12 mouse cellular contexts compared by ENCODE assay signal in the genomic region with DNA sequence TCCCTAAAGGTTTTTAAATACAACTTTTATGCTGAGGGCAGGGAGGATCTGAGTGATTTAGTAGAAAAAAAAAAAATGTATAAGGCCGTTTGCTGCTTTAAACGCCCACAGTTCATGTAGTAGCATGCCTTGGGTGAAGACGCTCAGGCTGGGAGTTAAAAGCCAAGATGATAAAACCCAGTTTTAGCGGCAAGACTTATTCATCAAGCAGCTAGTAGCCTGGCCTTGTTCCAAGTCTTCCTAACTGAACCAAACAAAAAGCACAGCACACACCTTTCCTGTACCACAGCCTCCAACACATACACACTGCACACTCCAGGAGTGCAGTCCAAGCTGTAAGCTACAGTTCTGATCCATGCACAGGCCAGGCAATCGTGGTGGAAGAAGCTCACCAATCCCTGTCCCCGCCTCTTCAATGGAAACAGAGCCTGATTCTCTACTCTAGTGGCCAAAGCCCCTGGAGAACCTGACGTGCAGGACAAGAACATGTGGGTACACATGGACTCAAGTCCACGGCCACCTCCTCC. TPM values are rescaled to one million over a fixed set of nuclear protein-coding genes. Genes with fewer than 3 reads are reported as not detected.
DNase-seq lines count a peak whose midpoint lies in the region; ATAC-seq and TF ChIP-seq lines count a peak whose summit lies in the region.
"Had no signal": no experiment of that assay in that cellular context is flagged by ENCODE, and none has a peak within 500 bp of the region (broad histone marks: within the 10 kb centered on the region; RNA-seq: fewer than 3 reads in every experiment).

No protein-coding gene starts in this region.

- ATAC-seq in CD4-positive, CD25-positive, alpha-beta regulatory T cell, adult 4 months, result no peak
- ATAC-seq in liver, embryonic 15.5 days (ENCODE audit: insufficient read depth), result no peak

- peaks cover 21% of the 10 kb centered on the region for H3K4me1 ChIP-seq in kidney, adult 2 months (ENCODE audit: control insufficient read depth, insufficient read depth, low read length)
- peaks cover 99% of the 10 kb centered on the region for H3K4me1 ChIP-seq in liver, embryonic 15.5 days (replicated peaks)

- H3K27ac ChIP-seq in kidney, adult 2 months (ENCODE audit: insufficient read depth, low read depth, low read length), result no peak overlapping the region
- peak overlapping the region; percentile 89 for H3K27ac ChIP-seq in liver, embryonic 15.5 days (replicated peaks)
- H3K27ac ChIP-seq: hindbrain, embryonic 13.5 days had no signal

- peak overlapping the region; percentile 42 for H3K9ac ChIP-seq in liver, embryonic 15.5 days
- H3K9ac ChIP-seq: hindbrain, embryonic 13.5 days had no signal

- no peaks in the 10 kb centered on the region for H3K27me3 ChIP-seq in kidney, adult 2 months (replicated peaks; ENCODE audit: control insufficient read depth, insufficient read depth, low read length)
- no peaks in the 10 kb centered on the region for H3K27me3 ChIP-seq in liver, embryonic 15.5 days
- H3K27me3 ChIP-seq: hindbrain, embryonic 13.5 days had no signal

- no peaks in the 10 kb centered on the region for H3K36me3 ChIP-seq in kidney, adult 2 months (ENCODE audit: control insufficient read depth, insufficient read depth, low read length)
- peaks cover 12% of the 10 kb centered on the region; the same call in 1 of the 2 replicates for H3K36me3 ChIP-seq in liver, embryonic 15.5 days (replicated peaks)

- 44% methylated on average over 8 of the region's 8 CpGs for WGBS in kidney, adult 2 months
- WGBS in liver, embryonic 15.5 days (ENCODE audit: insufficient replicate concordance), result 34% methylated on average over 8 of the region's 8 CpGs

- TF ChIP-seq CTCF in kidney, adult 2 months (conservative IDR thresholded peaks at IDR 0.05; ENCODE audit: insufficient read depth, insufficient read length, low read depth, low read length), result no peak

- DNase-seq in CD4-positive, CD25-positive, alpha-beta regulatory T cell, adult 2 months (ENCODE audit: low read depth, low spot score), result peak; percentile 46
- peak; percentile 46 for DNase-seq in kidney, adult 2 months
- DNase-seq in kidney, adult 8-10 months, result no peak
- DNase-seq in brain, adult 2 months (ENCODE audit: low read depth, low spot score), result peak; percentile 70
- no peak for DNase-seq in left cerebral cortex, adult 11 months (ENCODE audit: low spot score)
- DNase-seq in adrenal gland, postnatal 36 days, result no peak
- DNase-seq: kidney, postnatal 4 days; lung, postnatal 10 days; right cerebral cortex, adult 18-20 months had no signal

- no peaks in the 10 kb centered on the region for H3K9me3 ChIP-seq in liver, embryonic 15.5 days (replicated peaks)
- H3K9me3 ChIP-seq: hindbrain, embryonic 13.5 days had no signal

- peak overlapping the region; percentile 60 for H3K4me2 ChIP-seq in liver, embryonic 15.5 days
- H3K4me2 ChIP-seq: hindbrain, embryonic 13.5 days had no signal

- no peak for TF ChIP-seq POLR2A in kidney, adult 2 months (IDR thresholded peaks at IDR 0.05; ENCODE audit: low read depth, low read length)

- no peak overlapping the region for H3K4me3 ChIP-seq in kidney, adult 2 months (ENCODE audit: insufficient read depth, low read depth, low read length)
- peak overlapping the region; percentile 23; the same call in 1 of the 2 replicates for H3K4me3 ChIP-seq in liver, embryonic 15.5 days (replicated peaks)
- H3K4me3 ChIP-seq: hindbrain, embryonic 13.5 days had no signal

RNA-seq across cellular contexts. Expression of a gene that starts 23.4 kb away (rescaled TPM):
- polyA plus RNA-seq in CD4-positive, CD25-positive, alpha-beta regulatory T cell, adult 4 months (2017; shearing (Covaris generic)), result 10 to 100 TPM; 63.3 to 68.7 TPM
- 27.1 and 30.3 TPM in 2 replicates for polyA plus RNA-seq in kidney, adult 2 months (2012; rRNA removed)
- 27.0 and 29.3 TPM in 2 replicates for polyA plus RNA-seq in liver, embryonic 15.5 days (2015; fragmentation: Nextera tagmentation; extraction: Ambion mirVana)
- 100 to 1,000 TPM; 104 to 108 TPM for total RNA-seq in adrenal gland, postnatal 36 days (2021)

Comparison
In these comparisons a context has a peak if more than half of its experiments do, and no peak if none do; other contexts are left out.
1. DNase-seq: peak in CD4-positive, CD25-positive, alpha-beta regulatory T cell, adult 2 months (single experiment), kidney, adult 2 months (single experiment) and brain, adult 2 months (single experiment); none in kidney, adult 8-10 months (0 of 2), left cerebral cortex, adult 11 months (single experiment) and adrenal gland, postnatal 36 days (0 of 2).